Mouse (Mus musculus) intestine, postnatal 0 days (tissue): Measurements from ENCODE around the gene Dnm1. TPM values are rescaled to one million over a fixed set of nuclear protein-coding genes. Genes with fewer than 3 reads are reported as not detected.

ENCODE experiments used
- ATAC-seq: fragments of 200-750 bp; cut with Nextera tagmentation; 2 replicates; pipeline ENCODE4 v1.8.0; 2017; ENCODE audit warnings: mild to moderate bottlenecking, moderate TSS enrichment, moderate library complexity
- H3K27ac ChIP-seq: fragments of 300-500 bp; sonication (generic); 2 replicates; pipeline ENCODE4 v1.5.1; 2014; ENCODE audit warnings: mild to moderate bottlenecking, low read depth, low read length, moderate library complexity
- H3K27me3 ChIP-seq: fragments of 300-500 bp; sonication (generic); replicated peaks from 2 replicates; pipeline ENCODE4 v1.6.1; 2014; ENCODE audit warnings: low read length, mixed read lengths; ENCODE audit not compliant: control insufficient read depth, insufficient read depth
- H3K36me3 ChIP-seq: fragments of 300-500 bp; sonication (generic); 2 replicates; pipeline ENCODE4 v1.6.1; 2014; ENCODE audit warnings: mild to moderate bottlenecking, moderate library complexity; ENCODE audit not compliant: control insufficient read depth, insufficient read depth
- H3K4me1 ChIP-seq: fragments of 300-500 bp; sonication (generic); replicated peaks from 2 replicates; pipeline ENCODE4 v1.6.1; 2014; ENCODE audit warnings: antibody characterized with exemption, low read length, mixed read lengths; ENCODE audit not compliant: control insufficient read depth, insufficient read depth
- H3K4me2 ChIP-seq: fragments of 300-500 bp; sonication (generic); replicated peaks from 2 replicates; pipeline ENCODE4 v1.6.1; 2014; ENCODE audit warnings: low read depth, mild to moderate bottlenecking, moderate library complexity
- H3K4me3 ChIP-seq: fragments of 300-500 bp; sonication (generic); 2 replicates; pipeline ENCODE4 v1.5.1; 2014; ENCODE audit warnings: low read depth, low read length
- H3K9ac ChIP-seq: fragments of 300-500 bp; sonication (generic); 2 replicates; pipeline ENCODE4 v1.6.1; 2014; ENCODE audit warnings: mild to moderate bottlenecking, low read depth, low read length
- H3K9me3 ChIP-seq: fragments of 300-500 bp; sonication (generic); 2 replicates; pipeline ENCODE4 v1.6.1; 2016; ENCODE audit warnings: mixed run types; ENCODE audit not compliant: control insufficient read depth
- CTCF ChIP-seq: sonication (generic); IDR thresholded peaks from 2 replicates; pipeline ENCODE4 v1.5.1; 2016; ENCODE audit warnings: low read depth, mild to moderate bottlenecking, control low read depth, antibody characterized with exemption, moderate library complexity
- WGBS: fragments of 180-500 bp; shearing (Covaris S2); extraction: QIAGEN DNeasy Blood & Tissue Kit; methylation state at CpG from one replicate; pipeline ENCODE4 v1.1.7; 2014; 5-methylcytosine and 5-hydroxymethylcytosine counted together
- polyA plus RNA-seq: library from polyadenylated mRNA; unstranded; fragments of >200 nt; fragmentation: Nextera tagmentation; extraction: Ambion mirVana; gene quantifications from 2 replicates; pipeline ENCODE4 v1.2.1, GENCODE M21; 2015

Dnm1 gene
- polyA plus RNA-seq, result 23.5 and 30.0 TPM in 2 replicates

DNA sequence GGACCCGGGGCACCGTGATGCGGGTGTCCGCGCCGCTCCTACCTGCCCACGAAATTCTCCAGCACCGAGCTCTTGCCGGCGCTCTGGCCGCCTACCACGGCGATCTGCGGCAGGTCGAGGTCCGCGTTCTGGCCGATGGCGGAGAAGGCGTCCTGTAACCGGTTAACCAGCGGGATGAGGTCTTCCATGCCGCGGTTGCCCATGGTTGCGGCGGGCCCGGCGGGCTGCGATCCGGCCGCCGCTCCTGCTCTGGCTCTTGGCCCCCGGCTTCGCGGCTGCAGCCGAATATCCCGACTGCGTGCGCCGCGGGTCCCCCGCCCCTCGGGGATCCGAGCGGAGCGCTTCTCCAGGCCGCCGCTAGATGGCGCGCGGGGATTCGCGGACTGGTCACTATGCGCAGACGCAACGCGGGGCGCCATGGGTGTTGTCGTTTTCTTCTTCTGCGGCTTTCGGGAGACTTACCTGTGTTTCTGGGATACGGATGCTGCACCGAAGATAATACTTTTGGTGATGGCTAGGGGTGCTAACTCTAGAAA is at the start of gene Dnm1:
Dnm1 (minus strand) TSS at position 332 of the 536 bp plus-strand sequence.
- Histone ChIP-seq H3K9me3 (no peaks in the 10 kb centered on the region), H3K27me3 (no peaks in the 10 kb centered on the region), H3K4me3 (peak within 1 kb of the TSS; percentile 83), H3K27ac (peak within 1 kb of the TSS; percentile 94), H3K4me1 (peaks cover 6% of the 10 kb centered on the region), H3K4me2 (peak within 1 kb of the TSS; percentile 93), H3K36me3 (peaks cover 4% of the 10 kb centered on the region; the same call in 1 of the 2 replicates), H3K9ac (peak within 1 kb of the TSS; percentile 83)
- TF ChIP-seq CTCF, result peak; percentile 97
- under 1% methylated on average over 62 of the region's 63 CpGs for WGBS
- peak; percentile 53 for ATAC-seq

DNA sequence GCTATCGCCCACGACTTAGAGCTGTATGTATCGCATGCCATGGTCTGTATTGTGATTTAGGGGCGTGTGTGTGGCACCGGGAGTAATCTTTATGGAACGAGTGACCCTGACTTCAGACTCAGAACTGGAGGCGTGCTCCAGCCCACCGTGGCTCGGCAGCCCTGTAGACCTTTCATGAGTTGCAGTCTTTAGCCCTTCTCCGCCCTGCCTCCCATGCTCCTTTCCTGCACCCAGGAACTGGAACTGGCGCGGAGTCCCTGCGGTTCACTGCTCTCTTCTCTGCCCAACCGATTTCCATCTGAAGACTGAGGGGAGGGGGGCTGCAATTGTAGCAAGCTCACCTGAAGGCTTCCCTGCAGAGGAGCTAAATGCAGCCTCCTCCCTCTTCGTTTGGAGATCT is 43.6 kb upstream of the Dnm1 start:
- peak overlapping the region; percentile 86 for H3K4me3 ChIP-seq
- no peak for ATAC-seq
- no peak for TF ChIP-seq CTCF
- no peaks in the 10 kb centered on the region for H3K27me3 ChIP-seq
- H3K9ac ChIP-seq, result peak overlapping the region; percentile 88
- no peaks in the 10 kb centered on the region for H3K9me3 ChIP-seq
- H3K27ac ChIP-seq, result peak overlapping the region; percentile 91
- peaks cover 16% of the 10 kb centered on the region for H3K36me3 ChIP-seq
- H3K4me1 ChIP-seq, result 0 out of 2 replicates have a peak, but pooled peaks cover 3% of the 10 kb centered on the region
- under 1% methylated on average over 15 of the region's 15 CpGs for WGBS
- peak overlapping the region; percentile 84 for H3K4me2 ChIP-seq

- under 1% methylated on average over 59 of the region's 59 CpGs for WGBS
- peak; percentile 87 for ATAC-seq
- no peaks in the 10 kb centered on the region for H3K27me3 ChIP-seq
- H3K4me1 ChIP-seq, result 0 out of 2 replicates have a peak, but pooled peaks cover 3% of the 10 kb centered on the region
- TF ChIP-seq CTCF, result no peak; the same call in 1 of the 2 replicates
- H3K9ac ChIP-seq, result peak overlapping the region; percentile 88
- peak overlapping the region; percentile 86 for H3K4me3 ChIP-seq
- peaks cover 11% of the 10 kb centered on the region for H3K36me3 ChIP-seq
- H3K9me3 ChIP-seq, result no peaks in the 10 kb centered on the region
- peak overlapping the region; percentile 84 for H3K4me2 ChIP-seq
- peak overlapping the region; percentile 91 for H3K27ac ChIP-seq
Observed at GRCm38 (mm10) chr2:32395946-32396621, 42.9 kb upstream of the Dnm1 start.

GRCm38 (mm10) chr2:32395484-32395945 is 42.4 kb upstream of the Dnm1 start, which contains the start of gene Ptges2:
Gene Ptges2 (plus strand): TSS chr2:32395896.
- Histone ChIP-seq H3K4me3 (peak within 1 kb of the TSS; percentile 86), H3K4me1 (0 out of 2 replicates have a peak, but pooled peaks cover 3% of the 10 kb centered on the region), H3K36me3 (peaks cover 6% of the 10 kb centered on the region; the same call in 1 of the 2 replicates), H3K9me3 (no peaks in the 10 kb centered on the region), H3K4me2 (peak within 1 kb of the TSS; percentile 84), H3K27ac (peak within 1 kb of the TSS; percentile 91), H3K9ac (peak within 1 kb of the TSS; percentile 88), H3K27me3 (no peaks in the 10 kb centered on the region)
- peak; percentile 81 for ATAC-seq
- under 1% methylated on average over 31 of the region's 31 CpGs for WGBS
- TF ChIP-seq CTCF, result no peak

DNA sequence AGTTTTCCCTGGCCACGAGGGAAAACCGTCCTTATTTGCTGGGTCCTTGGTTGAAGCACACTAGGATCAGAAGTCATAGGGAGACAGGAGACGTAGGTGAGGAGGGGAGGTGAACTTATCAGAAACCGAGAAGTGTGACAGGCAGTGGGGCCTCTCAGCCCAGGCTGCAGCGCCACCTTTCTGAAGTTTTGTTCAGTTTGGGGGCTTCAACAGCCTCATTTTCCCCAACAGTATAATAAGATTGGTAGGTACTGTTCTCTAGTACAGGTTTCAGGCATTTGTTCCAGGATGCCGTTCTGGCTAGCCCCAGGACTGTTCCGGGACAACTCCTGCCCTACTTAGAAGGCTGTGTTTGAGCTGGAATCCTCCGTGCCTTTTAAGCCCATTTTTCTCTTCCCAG is 41.8 kb upstream of the Dnm1 start:
- H3K27me3 ChIP-seq, result no peaks in the 10 kb centered on the region
- H3K9ac ChIP-seq, result peak overlapping the region; percentile 88; the same call in 1 of the 2 replicates
- no peaks in the 10 kb centered on the region for H3K9me3 ChIP-seq
- H3K27ac ChIP-seq, result peak overlapping the region; percentile 91
- WGBS, result 3% methylated on average over 8 of the region's 8 CpGs
- TF ChIP-seq CTCF, result peak; percentile 70
- H3K4me2 ChIP-seq, result peak overlapping the region; percentile 84
- peaks cover under 1% of the 10 kb centered on the region; the same call in 1 of the 2 replicates for H3K36me3 ChIP-seq
- ATAC-seq, result no peak
- peak overlapping the region; percentile 86 for H3K4me3 ChIP-seq
- H3K4me1 ChIP-seq, result 0 out of 2 replicates have a peak, but pooled peaks cover 3% of the 10 kb centered on the region

- H3K27me3 ChIP-seq, result no peaks in the 10 kb centered on the region
- no peaks in the 10 kb centered on the region for H3K9me3 ChIP-seq
- no peak for ATAC-seq
- no peak overlapping the region for H3K4me3 ChIP-seq
- 92% methylated on average over 5 of the region's 5 CpGs for WGBS
- 0 out of 2 replicates have a peak, but pooled peaks cover 3% of the 10 kb centered on the region for H3K4me1 ChIP-seq
- H3K36me3 ChIP-seq, result no peaks in the 10 kb centered on the region
- no peak overlapping the region for H3K27ac ChIP-seq
- no peak overlapping the region for H3K4me2 ChIP-seq
- no peak overlapping the region for H3K9ac ChIP-seq
- no peak for TF ChIP-seq CTCF
Observed at GRCm38 (mm10) chr2:32392063-32392462, 38.9 kb upstream of the Dnm1 start.
